Mouse (Mus musculus) cerebellum, postnatal 4 days (tissue): Measurements from ENCODE around the gene Prrt4.
"Not testable (repeated sequence)": the region's sequence is repeated elsewhere in the genome, so short reads cannot be mapped to it uniquely, and the experiment has no call there.

ENCODE experiments used
- DNase-seq, 2 experiments: peaks; one replicate each; pipeline ENCODE4 v3.0.0; 2022; ENCODE audit warnings: low spot score in 2 of 2, mixed read lengths in 1 of 2

Gene Prrt4

GRCm38 (mm10) chr6:29198309-29199222, 19.2 kb upstream of the Prrt4 start:
- peak; percentile 88 to 93 for DNase-seq

DNA sequence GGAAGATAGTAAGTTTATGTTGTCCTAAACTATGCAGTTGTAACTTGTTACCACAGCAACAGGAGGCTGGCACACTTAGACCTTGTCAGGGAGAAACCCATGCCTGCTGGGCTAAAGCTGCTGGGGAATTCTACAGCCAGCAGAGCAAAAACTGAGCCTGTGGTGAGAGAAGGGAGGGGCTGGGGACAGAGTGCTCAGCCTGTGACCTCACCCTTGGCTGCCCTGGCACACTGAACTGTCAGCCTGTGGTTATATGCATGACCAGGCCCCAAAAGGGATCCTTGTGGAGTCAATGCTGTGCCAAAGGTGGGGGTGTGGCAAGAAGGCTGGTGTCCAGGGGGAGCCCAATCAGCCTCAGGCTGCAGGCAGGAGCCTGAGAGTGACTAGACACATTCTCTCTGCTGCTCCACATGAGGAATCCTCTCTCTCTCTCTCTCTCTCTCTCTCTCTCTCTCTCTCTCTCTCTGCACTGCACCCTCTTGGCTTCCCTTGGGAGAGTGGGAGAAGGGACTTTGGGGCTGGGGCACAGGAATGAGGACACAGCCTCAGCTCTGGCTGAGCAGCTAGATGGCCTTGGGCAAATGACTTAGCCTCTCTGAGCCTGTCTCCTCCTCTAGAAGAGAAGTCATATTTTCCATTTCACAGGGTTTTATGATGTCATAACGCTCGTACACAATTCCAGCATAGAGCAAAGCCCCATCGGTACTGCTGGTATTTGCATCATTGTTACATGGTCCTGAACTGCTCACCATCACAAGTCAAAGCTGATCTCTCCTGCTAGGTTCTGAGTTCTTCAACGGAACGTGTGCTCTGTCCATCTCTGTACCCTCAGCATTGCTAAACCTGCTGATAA, 16.7 kb upstream of the Prrt4 start:
- no peak for DNase-seq

- DNase-seq: no peak
These were observed 15.8 kb upstream of the Prrt4 start for GRCm38 (mm10) chr6:29195146-29195545.

- DNase-seq: no peak
These were observed 14.8 kb upstream of the Prrt4 start for GRCm38 (mm10) chr6:29193961-29194750.

GRCm38 (mm10) chr6:29187936-29188335, 8.6 kb upstream of the Prrt4 start:
- DNase-seq: peak in 1 of 2 experiments; percentile 1

- DNase-seq: peak in 1 of 2 experiments; percentile 15
These were observed 459 bp upstream of the Prrt4 start for GRCm38 (mm10) chr6:29179843-29180242.

GRCm38 (mm10) chr6:29177901-29178879, 1.2 kb downstream of the Prrt4 start:
- DNase-seq: peak in 1 of 2 experiments; percentile 20

- DNase-seq: no peak
These were observed 4.3 kb downstream of the Prrt4 start for GRCm38 (mm10) chr6:29175113-29175512.

GRCm38 (mm10) chr6:29174368-29174767, 5.0 kb downstream of the Prrt4 start:
- no peak for DNase-seq

DNA sequence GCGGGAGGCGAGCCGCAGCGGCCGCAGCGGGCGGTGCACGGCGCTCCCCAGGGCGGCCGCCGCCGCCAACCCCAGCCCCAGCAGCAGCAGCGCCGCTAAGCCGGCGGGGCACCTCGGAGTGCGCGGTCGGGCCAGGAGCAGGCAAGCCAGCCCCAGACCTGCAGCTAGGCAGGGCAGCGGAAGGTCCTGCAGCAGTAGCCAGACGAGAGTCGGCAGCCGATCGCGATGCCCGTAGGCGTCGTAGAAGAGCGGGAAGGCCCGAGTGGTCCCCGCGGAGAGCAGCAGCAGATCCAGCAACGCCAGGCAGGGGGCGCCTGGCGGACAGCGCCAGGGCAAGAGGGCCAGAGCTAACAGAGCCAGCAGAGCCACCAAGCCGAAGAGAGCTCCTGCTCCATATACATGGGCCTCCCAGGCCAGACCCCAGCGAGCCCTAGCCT, 8.4 kb downstream of the Prrt4 start:
- DNase-seq: peak; percentile 69 to 85

DNA sequence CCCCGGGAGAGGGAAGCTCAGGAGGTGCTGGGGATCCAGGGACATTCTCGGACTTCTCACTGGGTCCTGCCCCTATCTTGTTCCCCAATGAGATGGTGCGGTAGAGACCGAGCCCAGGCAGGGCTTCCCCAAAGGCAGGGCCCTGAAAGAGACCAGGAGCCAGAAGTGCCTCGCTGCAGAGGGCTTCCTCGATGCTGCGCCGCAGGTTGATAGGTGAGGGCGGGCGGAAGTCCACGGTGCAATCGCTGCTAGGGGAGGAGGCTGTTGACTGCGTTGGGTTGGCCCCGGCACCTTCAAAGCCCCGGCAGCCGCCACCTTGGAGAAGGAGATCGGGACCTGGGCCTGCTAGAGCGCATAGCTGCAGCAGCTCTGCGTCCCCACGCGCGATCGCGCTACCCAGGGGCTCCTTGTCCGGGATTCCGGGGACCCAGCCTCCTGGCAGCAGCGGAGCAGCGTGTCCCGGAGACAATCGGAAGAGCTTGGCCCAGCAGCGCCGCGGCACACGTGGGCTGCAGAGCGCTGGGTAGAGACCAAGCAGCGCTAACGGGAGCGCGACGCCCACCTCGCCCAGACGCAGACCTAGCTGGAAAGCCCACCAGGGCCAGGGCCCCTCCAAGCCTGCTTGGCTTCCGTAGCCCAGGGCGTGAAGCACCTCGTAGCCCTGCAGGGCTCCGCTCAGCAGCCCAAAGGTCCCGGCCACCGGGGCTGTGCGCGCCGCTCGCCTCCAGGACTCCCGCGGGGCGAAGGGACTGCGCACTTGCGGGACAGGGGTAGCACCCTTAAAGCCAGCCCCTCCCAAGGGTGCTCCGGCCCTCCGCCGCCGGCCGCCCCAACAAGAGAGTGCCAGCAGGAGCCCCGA, 9.1 kb downstream of the Prrt4 start:
- DNase-seq: no peak

- DNase-seq: no peak
These were observed 9.7 kb downstream of the Prrt4 start for GRCm38 (mm10) chr6:29169675-29170062.

DNA sequence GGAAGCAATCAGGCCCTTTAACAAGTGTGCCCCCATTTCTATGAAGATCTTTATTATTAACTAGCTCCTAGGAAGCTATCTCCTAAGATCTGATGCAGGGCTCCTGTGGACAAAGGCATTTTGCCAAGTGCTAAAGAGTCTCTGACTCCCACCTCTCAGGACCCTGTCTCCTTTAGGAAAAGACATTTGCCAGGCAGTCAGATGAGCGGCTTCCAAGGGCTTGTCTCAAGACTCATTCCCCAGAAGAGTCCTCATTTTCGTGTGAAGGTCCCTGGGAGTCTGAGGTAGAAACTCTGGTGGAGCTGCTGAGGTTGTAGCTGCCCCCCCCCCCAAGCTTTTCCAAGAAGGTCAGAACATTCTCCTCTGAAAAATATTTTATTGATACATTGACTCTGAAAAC, 10.5 kb downstream of the Prrt4 start:
- DNase-seq: no peak

GRCm38 (mm10) chr6:29166196-29166595, 13.2 kb downstream of the Prrt4 start:
- DNase-seq: peak in 1 of 2 experiments; percentile 39

- DNase-seq: peak; percentile 56 to 84
These were observed 14.8 kb downstream of the Prrt4 start, which contains the start of gene Rbm28 for GRCm38 (mm10) chr6:29164314-29165244. Gene Rbm28, minus strand, starts transcription at chr6:29165006.

GRCm38 (mm10) chr6:29161291-29161690, 18.1 kb downstream of the Prrt4 start:
- DNase-seq: not testable (repeated sequence)

- DNase-seq: no peak
These were observed 18.6 kb downstream of the Prrt4 start for GRCm38 (mm10) chr6:29160786-29161185.

DNA sequence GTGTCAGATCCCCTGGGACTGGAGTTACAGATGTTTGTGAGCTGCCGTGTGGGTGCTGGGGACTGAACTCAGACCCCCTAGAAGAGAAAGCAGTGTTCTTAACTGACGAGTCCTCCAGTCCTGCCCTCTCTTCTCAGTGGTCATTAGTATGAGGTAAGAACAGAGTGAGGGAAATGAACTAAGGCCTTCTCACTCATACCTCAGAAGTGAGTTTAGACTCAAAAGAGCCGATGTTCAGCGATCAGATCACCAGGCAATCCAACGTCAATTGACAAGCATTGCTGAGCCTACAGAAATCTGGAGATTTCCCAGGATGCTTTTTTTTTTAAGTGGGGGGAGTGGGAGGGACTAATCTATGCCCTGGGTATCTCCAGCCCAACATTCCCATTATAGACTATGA, 23.1 kb downstream of the Prrt4 start:
- DNase-seq: no peak
